Mouse (Mus musculus) lung, embryonic 16.5 days (tissue): ENCODE results near the gene Cdca3. TPM values are rescaled to one million over a fixed set of nuclear protein-coding genes. Genes with fewer than 3 reads are reported as not detected.
"Not testable (repeated sequence)": the region's sequence is repeated elsewhere in the genome, so short reads cannot be mapped to it uniquely, and the experiment has no call there.

Experiments
- ATAC-seq: fragments of 200-750 bp; cut with Nextera tagmentation; 2 replicates; pipeline ENCODE4 v1.8.0; 2017; ENCODE audit warnings: low read depth, mild to moderate bottlenecking, moderate library complexity
- H3K27ac ChIP-seq: fragments of 300-500 bp; sonication (generic); 2 replicates; pipeline ENCODE4 v1.5.1; 2014; ENCODE audit warnings: mild to moderate bottlenecking, control low read depth, low read length
- H3K27me3 ChIP-seq: fragments of 300-500 bp; sonication (generic); 2 replicates; pipeline ENCODE4 v1.6.1; 2014; ENCODE audit warnings: low read depth, low read length, mixed read lengths; ENCODE audit not compliant: control insufficient read depth, insufficient read depth
- H3K36me3 ChIP-seq: fragments of 300-500 bp; sonication (generic); 2 replicates; pipeline ENCODE4 v1.6.1; 2014; ENCODE audit warnings: low read length; ENCODE audit not compliant: control insufficient read depth, insufficient read depth
- H3K4me1 ChIP-seq: fragments of 300-500 bp; sonication (generic); replicated peaks from 2 replicates; pipeline ENCODE4 v1.6.1; 2014; ENCODE audit warnings: low read length, mixed read lengths; ENCODE audit not compliant: control insufficient read depth, insufficient read depth
- H3K4me2 ChIP-seq: fragments of 300-500 bp; sonication (generic); 2 replicates; pipeline ENCODE4 v1.6.1; 2014; ENCODE audit warnings: low read depth, low read length, control low read depth
- H3K4me3 ChIP-seq: fragments of 300-500 bp; sonication (generic); 2 replicates; pipeline ENCODE4 v1.5.1; 2014; ENCODE audit warnings: mild to moderate bottlenecking, low read length, control low read depth
- H3K9ac ChIP-seq: fragments of 300-500 bp; sonication (generic); 2 replicates; pipeline ENCODE4 v1.6.1; 2014; ENCODE audit warnings: low read length, control low read depth
- H3K9me3 ChIP-seq: fragments of 300-500 bp; sonication (generic); 2 replicates; pipeline ENCODE4 v1.6.1; 2016; ENCODE audit warnings: low read length; ENCODE audit not compliant: control insufficient read depth
- WGBS: fragments of 180-500 bp; shearing (Covaris S2); extraction: QIAGEN DNeasy Blood & Tissue Kit; methylation state at CpG from one replicate; pipeline ENCODE4 v1.1.7; 2014; 5-methylcytosine and 5-hydroxymethylcytosine counted together
- polyA plus RNA-seq: library from polyadenylated mRNA; unstranded; fragments of >200 nt; fragmentation: Nextera tagmentation; extraction: Ambion mirVana; gene quantifications from 2 replicates; pipeline ENCODE4 v1.2.1, GENCODE M21; 2015

Cdca3 gene
- polyA plus RNA-seq, 1 experiment from 2014 or later: 176 TPM

GRCm38 (mm10) chr6:124820891-124821290 is 8.5 kb upstream of the Cdca3 start:
- peaks cover 65% of the 10 kb centered on the region for H3K36me3 ChIP-seq

GRCm38 (mm10) chr6:124822049-124822448 is 7.3 kb upstream of the Cdca3 start:
- peaks cover 62% of the 10 kb centered on the region for H3K36me3 ChIP-seq
- no peaks in the 10 kb centered on the region for H3K9me3 ChIP-seq
- no peaks in the 10 kb centered on the region for H3K27me3 ChIP-seq
- H3K4me2 ChIP-seq: no peak overlapping the region
- no peaks in the 10 kb centered on the region for H3K4me1 ChIP-seq
- no peak overlapping the region for H3K27ac ChIP-seq
- no peak overlapping the region for H3K4me3 ChIP-seq
- WGBS: 92% methylated on average over 4 of the region's 4 CpGs
- no peak for ATAC-seq
- no peak overlapping the region for H3K9ac ChIP-seq

More at GRCm38 (mm10) chr6:124820891-124821290, 8.5 kb upstream of the Cdca3 start:
- Histone ChIP-seq H3K27me3 (no peaks in the 10 kb centered on the region), H3K4me3 (no peak overlapping the region), H3K9me3 (no peaks in the 10 kb centered on the region), H3K4me2 (no peak overlapping the region), H3K4me1 (no peaks in the 10 kb centered on the region), H3K9ac (no peak overlapping the region), H3K27ac (no peak overlapping the region)
- ATAC-seq: no peak
- WGBS: 89% methylated on average over 5 of the region's 5 CpGs

GRCm38 (mm10) chr6:124828101-124828592 is 1.2 kb upstream of the Cdca3 start:
- Histone ChIP-seq H3K4me1 (peaks cover 14% of the 10 kb centered on the region), H3K27ac (peak overlapping the region; percentile 27; the same call in 1 of the 2 replicates), H3K27me3 (no peaks in the 10 kb centered on the region), H3K4me2 (peak overlapping the region; percentile 68), H3K9ac (peak overlapping the region; percentile 57), H3K4me3 (peak overlapping the region; percentile 76), H3K9me3 (no peaks in the 10 kb centered on the region), H3K36me3 (peaks cover 22% of the 10 kb centered on the region)
- ATAC-seq: no peak
- WGBS: 18% methylated on average over 10 of the region's 10 CpGs

- peak overlapping the region; percentile 85 for H3K9ac ChIP-seq
- peak; percentile 86 for ATAC-seq
- H3K4me1 ChIP-seq: peaks cover 14% of the 10 kb centered on the region
- H3K4me3 ChIP-seq: peak overlapping the region; percentile 76
- peak overlapping the region; percentile 92 for H3K27ac ChIP-seq
- H3K4me2 ChIP-seq: peak overlapping the region; percentile 83
- no peaks in the 10 kb centered on the region for H3K9me3 ChIP-seq
- WGBS: under 1% methylated on average over 38 of the region's 38 CpGs
- no peaks in the 10 kb centered on the region for H3K27me3 ChIP-seq
- H3K36me3 ChIP-seq: peaks cover 18% of the 10 kb centered on the region
Measured at GRCm38 (mm10) chr6:124829799-124830700, 703 bp downstream of the Cdca3 start.

- Histone ChIP-seq H3K4me3 (peak overlapping the region; percentile 76), H3K4me2 (peak overlapping the region; percentile 83), H3K4me1 (peaks cover 19% of the 10 kb centered on the region), H3K36me3 (peaks cover 18% of the 10 kb centered on the region)
- 92% methylated on average over 4 of the region's 4 CpGs for WGBS
- H3K9ac ChIP-seq, ATAC-seq, H3K27ac ChIP-seq, H3K9me3 ChIP-seq, H3K27me3 ChIP-seq: not testable (repeated sequence)
Measured at GRCm38 (mm10) chr6:124831199-124831598, 1.9 kb downstream of the Cdca3 start.

GRCm38 (mm10) chr6:124831649-124832048 is 2.3 kb downstream of the Cdca3 start:
- H3K9ac ChIP-seq: no peak overlapping the region
- H3K4me1 ChIP-seq: peaks cover 19% of the 10 kb centered on the region
- no peaks in the 10 kb centered on the region for H3K9me3 ChIP-seq
- ATAC-seq: no peak
- H3K27me3 ChIP-seq: no peaks in the 10 kb centered on the region
- no peak overlapping the region for H3K4me2 ChIP-seq
- H3K36me3 ChIP-seq: peaks cover 18% of the 10 kb centered on the region
- H3K4me3 ChIP-seq: no peak overlapping the region
- WGBS: 90% methylated on average over 8 of the region's 8 CpGs
- no peak overlapping the region for H3K27ac ChIP-seq

- WGBS: 79% methylated on average over 6 of the region's 6 CpGs
- Histone ChIP-seq H3K27me3 (no peaks in the 10 kb centered on the region), H3K4me1 (peaks cover 27% of the 10 kb centered on the region), H3K4me2 (no peak overlapping the region), H3K9ac (no peak overlapping the region), H3K36me3 (peaks cover 18% of the 10 kb centered on the region), H3K4me3 (no peak overlapping the region), H3K27ac (no peak overlapping the region), H3K9me3 (no peaks in the 10 kb centered on the region)
- ATAC-seq: no peak
Measured at GRCm38 (mm10) chr6:124834512-124835081, 5.2 kb downstream of the Cdca3 start.

- H3K27ac ChIP-seq: no peak overlapping the region
Measured at GRCm38 (mm10) chr6:124835531-124835930, 6.2 kb downstream of the Cdca3 start.

GRCm38 (mm10) chr6:124836411-124836810 is 7.1 kb downstream of the Cdca3 start:
- peak; percentile 51 for ATAC-seq
- Histone ChIP-seq H3K27me3 (no peaks in the 10 kb centered on the region), H3K4me3 (no peak overlapping the region), H3K9ac (no peak overlapping the region), H3K9me3 (no peaks in the 10 kb centered on the region), H3K4me2 (no peak overlapping the region), H3K27ac (no peak overlapping the region), H3K4me1 (peaks cover 21% of the 10 kb centered on the region), H3K36me3 (peaks cover 18% of the 10 kb centered on the region)
- WGBS: 49% methylated on average over 7 of the region's 7 CpGs

More at GRCm38 (mm10) chr6:124835531-124835930, 6.2 kb downstream of the Cdca3 start:
- Histone ChIP-seq H3K4me2 (no peak overlapping the region), H3K4me1 (peaks cover 28% of the 10 kb centered on the region), H3K27me3 (no peaks in the 10 kb centered on the region), H3K36me3 (peaks cover 18% of the 10 kb centered on the region), H3K9me3 (no peaks in the 10 kb centered on the region), H3K9ac (no peak overlapping the region), H3K4me3 (no peak overlapping the region)
- WGBS: 60% methylated on average over 10 of the region's 10 CpGs
- ATAC-seq: no peak
